Mouse (Mus musculus): Measurements from ENCODE around the gene Dtx2. TPM values are rescaled to one million over a fixed set of nuclear protein-coding genes. Genes with fewer than 3 reads are reported as not detected.
"Not testable (repeated sequence)": the region's sequence is repeated elsewhere in the genome, so short reads cannot be mapped to it uniquely, and the experiment has no call there.

The Dtx2 gene
- total RNA-seq, 2 experiments from 2014 or later, result 7.7 to 8.4 TPM

- no peak for DNase-seq (ENCODE audit: low spot score in 2 of 2)
- intact Hi-C loops (cut with DNase I), result no loop called here
Measured at GRCm38 (mm10) chr5:136016014-136016876, 21.6 kb downstream of the Dtx2 start.

DNA sequence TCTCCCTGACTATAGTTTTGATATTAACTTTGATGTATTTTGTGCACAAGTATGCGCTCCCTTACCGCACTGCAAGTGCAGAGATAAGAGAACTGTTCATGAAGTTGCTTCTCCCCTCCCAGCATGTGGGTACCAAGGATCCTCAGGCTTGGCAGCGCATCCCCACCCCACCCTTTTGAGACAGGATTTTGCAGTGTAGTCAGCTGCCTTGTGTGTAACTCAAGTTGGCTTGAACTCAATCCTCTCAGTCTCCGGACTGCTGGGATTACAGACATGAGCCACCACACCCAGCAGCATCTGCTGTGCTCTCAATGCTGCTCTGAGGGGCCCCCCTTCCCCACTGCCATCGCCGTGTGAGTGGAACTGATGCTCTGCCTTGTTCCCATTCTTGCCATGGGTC, 22.7 kb downstream of the Dtx2 start:
- DNase-seq (ENCODE audit: low spot score in 2 of 2), result no peak
- intact Hi-C loops (cut with DNase I), result no loop called here

DNA sequence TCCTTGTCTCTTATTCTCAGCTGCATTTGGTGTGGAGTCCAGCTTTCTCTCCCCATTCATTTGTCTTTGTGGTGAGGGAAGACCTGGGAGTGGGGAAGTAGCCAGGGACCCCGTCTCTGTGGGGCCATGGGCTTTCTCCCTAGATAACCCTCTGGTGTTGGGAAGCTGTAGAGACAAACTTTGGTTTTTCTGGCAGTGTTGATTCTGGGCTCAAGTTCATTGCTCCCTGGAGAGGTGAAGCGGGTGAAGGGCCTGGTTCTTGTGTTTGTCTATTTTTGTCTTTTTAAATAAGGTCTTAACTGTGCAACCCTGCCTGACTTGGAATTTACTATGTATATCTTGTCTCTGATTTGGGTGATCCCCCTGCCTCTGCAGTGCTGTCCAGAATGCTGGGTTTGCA, 24.1 kb downstream of the Dtx2 start:
- DNase-seq (ENCODE audit: low spot score in 2 of 2), result no peak
- intact Hi-C loops (cut with DNase I), result no loop called here

DNA sequence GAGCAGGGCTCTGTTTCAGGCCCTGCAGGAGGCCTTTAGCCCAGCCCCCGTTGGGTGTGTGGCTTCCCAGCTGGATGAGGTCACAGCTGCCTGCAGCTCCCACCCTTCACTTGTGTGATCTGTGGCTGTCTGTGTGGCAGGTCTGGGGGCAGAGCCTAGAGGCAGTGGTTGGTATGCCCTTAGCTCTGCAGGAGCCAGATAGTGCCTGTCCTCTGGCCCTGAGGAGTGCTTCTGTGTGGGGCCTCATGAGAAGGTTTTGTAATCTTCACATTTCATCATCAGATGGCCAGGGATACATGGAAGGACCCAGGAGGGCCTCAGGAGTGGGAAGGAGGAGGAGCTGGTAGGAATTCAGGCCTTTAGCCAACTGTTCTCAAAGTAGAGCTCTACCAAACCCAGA, 25.3 kb downstream of the Dtx2 start:
- DNase-seq (ENCODE audit: low spot score in 2 of 2), result no peak
- intact Hi-C loops (cut with DNase I), result no loop called here

- DNase-seq (ENCODE audit: low spot score in 2 of 2), result no peak
- intact Hi-C loops (cut with DNase I), result no loop called here
Measured at GRCm38 (mm10) chr5:136025712-136026111, 31.1 kb downstream of the Dtx2 start.

GRCm38 (mm10) chr5:136026859-136027258, 32.3 kb downstream of the Dtx2 start:
- intact Hi-C loops (cut with DNase I), result no loop called here

GRCm38 (mm10) chr5:136027612-136028311, 33.2 kb downstream of the Dtx2 start:
- DNase-seq (ENCODE audit: low spot score in 2 of 2), result no peak
- intact Hi-C loops (cut with DNase I), result no loop called here

More at GRCm38 (mm10) chr5:136026859-136027258, 32.3 kb downstream of the Dtx2 start:
- DNase-seq (ENCODE audit: low spot score in 2 of 2), result peak in 1 of 2 experiments; percentile 23

- intact Hi-C loops (cut with DNase I), result no loop called here
- no peak for DNase-seq (ENCODE audit: low spot score in 2 of 2)
Measured at GRCm38 (mm10) chr5:136034868-136035267, 40.3 kb downstream of the Dtx2 start.

DNA sequence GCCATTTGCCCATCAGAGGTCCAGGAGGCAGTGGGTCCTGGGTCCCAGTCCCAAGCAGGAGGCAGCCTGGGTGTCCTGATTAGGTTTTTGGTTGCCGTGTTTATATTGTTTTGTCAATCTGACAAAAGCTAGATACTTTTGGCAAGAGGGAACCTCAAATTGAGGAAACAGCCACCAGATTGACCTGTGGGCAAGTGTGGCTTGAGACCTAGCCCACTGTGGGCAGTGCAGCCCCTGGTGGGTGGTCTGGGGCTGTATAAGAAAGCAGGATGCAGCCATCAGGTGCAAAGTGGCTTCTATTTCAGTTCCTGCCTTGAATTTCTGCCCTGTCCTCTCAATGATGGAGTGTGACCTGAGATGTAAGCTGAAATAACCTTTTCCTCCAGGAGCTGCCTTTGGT, 40.7 kb downstream of the Dtx2 start:
- intact Hi-C loops (cut with DNase I), result no loop called here
- no peak for DNase-seq (ENCODE audit: low spot score in 2 of 2)

DNA sequence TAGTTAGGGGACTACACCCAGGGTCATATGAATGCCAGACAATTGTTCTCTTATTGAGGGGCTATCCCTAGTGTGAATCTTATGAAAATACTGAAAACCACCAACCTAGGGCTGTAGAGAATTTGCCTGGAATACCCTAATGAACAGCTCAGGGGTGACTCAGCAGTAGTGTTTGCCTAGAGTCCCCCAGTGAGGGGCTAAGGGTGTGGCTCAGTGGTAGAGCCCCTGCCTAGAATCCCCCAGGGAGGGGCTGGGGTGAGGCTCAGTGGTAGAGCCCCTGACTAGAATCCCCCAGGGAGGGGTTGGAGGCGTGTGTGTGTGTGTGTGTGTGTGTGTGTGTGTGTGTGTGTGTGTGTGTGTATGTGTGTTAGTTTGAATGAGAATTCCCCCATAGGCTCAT, 42.1 kb downstream of the Dtx2 start:
- intact Hi-C loops (cut with DNase I), result no loop called here
- no peak for DNase-seq (ENCODE audit: low spot score in 2 of 2)

DNA sequence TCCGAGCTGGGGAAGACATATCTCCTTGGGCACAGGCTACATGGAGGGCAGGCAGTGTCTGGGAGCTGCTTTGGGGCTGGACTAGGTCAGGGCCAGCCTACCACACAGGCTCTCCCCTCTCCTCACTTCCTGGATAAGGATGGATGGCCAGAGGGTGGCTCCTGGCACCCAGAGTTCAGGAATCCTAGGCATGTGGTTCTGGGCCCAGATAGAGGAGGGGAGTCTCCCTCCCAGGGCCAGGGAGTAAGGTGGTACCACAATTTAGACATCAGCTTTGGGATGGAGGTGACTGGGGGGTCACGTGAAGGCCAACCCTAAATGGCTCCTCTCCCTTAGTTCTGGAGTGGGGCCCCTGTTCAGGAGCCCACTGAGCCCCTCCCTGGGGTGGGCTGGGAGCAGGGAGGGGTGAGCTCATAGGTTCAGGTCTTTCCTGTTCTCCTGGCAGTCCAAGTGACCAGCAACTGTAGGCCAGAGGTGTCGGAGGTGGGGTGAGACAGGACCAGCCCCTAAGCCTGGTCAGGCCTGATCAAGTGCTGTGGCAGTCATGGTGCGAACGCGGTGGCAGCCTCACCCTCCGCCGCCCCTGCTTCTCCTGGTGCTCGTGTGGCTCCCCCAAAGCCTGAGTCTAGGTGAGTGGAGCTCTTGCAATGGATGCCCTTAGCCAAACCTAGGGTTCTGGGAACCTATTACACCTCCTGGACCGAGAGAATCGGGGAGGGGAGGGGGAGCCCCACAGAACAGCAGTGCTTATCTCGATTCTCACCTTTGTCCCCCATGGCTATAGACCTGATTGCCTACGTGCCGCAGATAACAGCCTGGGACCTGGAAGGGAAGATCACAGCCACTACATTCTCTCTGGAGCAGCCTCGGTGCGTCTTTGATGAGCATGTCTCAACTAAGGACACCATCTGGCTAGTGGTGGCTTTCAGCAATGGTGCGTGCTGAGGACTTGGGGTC, 43.9 kb downstream of the Dtx2 start, which contains the start of gene Upk3b:
Gene Upk3b (plus strand): TSS at position 239 of the 957 bp plus-strand sequence.
- intact Hi-C loops (cut with DNase I), result no loop called here
- DNase-seq (ENCODE audit: low spot score in 2 of 2), result no peak

GRCm38 (mm10) chr5:136040210-136040609, 45.6 kb downstream of the Dtx2 start:
- DNase-seq (ENCODE audit: low spot score in 2 of 2), result no peak
- intact Hi-C loops (cut with DNase I), result no loop called here

GRCm38 (mm10) chr5:136041260-136041659, 46.7 kb downstream of the Dtx2 start:
- no peak for DNase-seq (ENCODE audit: low spot score in 2 of 2)
- intact Hi-C loops (cut with DNase I), result no loop called here

- DNase-seq (ENCODE audit: low spot score in 2 of 2), result no peak
- intact Hi-C loops (cut with DNase I), result no loop called here
Measured at GRCm38 (mm10) chr5:136041666-136042065, 47.1 kb downstream of the Dtx2 start.

DNA sequence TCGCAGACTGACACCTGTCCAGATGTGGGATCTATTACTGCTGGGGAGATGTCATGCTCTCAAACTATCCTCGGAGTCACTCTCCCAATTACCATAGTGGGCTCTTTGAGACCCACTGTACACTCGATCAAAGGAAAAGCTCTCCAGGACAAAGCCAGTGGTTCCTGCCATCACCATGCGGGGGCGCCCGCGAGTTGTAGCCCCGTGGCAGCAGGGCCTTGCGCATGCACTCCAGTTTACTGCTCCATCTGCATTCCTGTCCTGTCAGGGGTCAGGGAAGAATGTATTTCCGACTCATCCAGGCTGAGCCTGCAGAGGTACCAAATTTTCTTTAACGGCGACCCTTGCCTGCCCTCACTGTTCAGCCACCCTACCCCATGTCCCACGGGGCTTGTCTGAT, 50.3 kb downstream of the Dtx2 start:
- intact Hi-C loops (cut with DNase I), result no loop called here
- DNase-seq (ENCODE audit: low spot score in 2 of 2), result no peak

- intact Hi-C loops (cut with DNase I), result no loop called here
- no peak for DNase-seq (ENCODE audit: low spot score in 2 of 2)
Measured at GRCm38 (mm10) chr5:136045408-136045807, 50.8 kb downstream of the Dtx2 start.

DNA sequence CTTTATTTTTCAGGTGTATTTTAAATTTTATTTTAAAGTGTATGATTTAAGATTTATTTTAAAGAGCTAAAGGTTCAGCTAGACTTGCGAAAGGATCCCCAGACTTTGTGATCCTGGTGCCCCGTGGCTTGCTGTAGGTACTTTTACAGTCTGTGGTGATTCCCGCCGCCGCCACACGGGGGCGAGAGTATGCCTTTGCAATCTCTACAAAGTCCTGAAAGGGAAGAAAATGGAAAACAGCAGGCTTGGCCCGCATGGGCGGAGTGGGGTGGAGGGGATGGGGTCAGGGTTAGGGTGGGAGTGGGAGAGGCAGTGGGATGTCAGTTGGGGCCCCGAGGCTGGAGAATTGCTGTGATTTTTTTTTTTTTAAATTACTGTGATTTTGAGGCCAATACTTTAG, 51.4 kb downstream of the Dtx2 start:
- DNase-seq (ENCODE audit: low spot score in 2 of 2), result peak; percentile 63 to 70
- intact Hi-C loops (cut with DNase I), result no loop called here

GRCm38 (mm10) chr5:136048541-136048940, 53.9 kb downstream of the Dtx2 start:
- intact Hi-C loops (cut with DNase I); DNase-seq (ENCODE audit: low spot score in 2 of 2): not testable (repeated sequence)

DNA sequence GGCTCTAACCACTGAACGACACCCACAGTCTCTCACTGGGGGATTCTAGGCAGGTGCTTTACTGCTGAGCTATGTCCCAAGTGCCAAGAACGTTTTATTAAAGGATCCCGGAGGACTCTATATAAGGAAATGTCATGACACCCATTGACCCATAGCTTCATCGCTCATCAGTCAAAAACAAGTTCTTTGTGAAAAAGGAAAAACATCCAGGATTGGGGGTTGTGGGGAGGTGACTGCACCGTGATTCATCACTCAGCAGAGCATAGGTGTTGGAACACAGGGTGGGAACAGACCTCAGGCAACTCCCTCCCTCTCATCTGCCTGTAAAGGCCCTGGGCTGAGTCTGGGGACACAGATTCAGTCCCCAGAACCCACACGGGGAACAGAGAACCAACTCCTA, 55.3 kb downstream of the Dtx2 start:
- intact Hi-C loops (cut with DNase I), result no loop called here
- DNase-seq (ENCODE audit: low spot score in 2 of 2), result no peak

Data from left cerebral cortex, postnatal 36 days (tissue).